Mouse (Mus musculus) E14TG2a.4 (cell line): ENCODE results near the gene Gpm6a.

Source experiments
- CTCF ChIP-seq: conservative IDR thresholded peaks from 2 replicates; pipeline ENCODE4 v1.5.1; 2014; ENCODE audit warnings: low read length
- NANOG ChIP-seq: IDR thresholded peaks from 2 replicates; pipeline ENCODE4 v1.6.1; 2014; ENCODE audit warnings: borderline replicate concordance, low read length, mixed read lengths

GRCm38 (mm10) chr8:55028371-55028770, 73.7 kb downstream of the Gpm6a start:
- TF ChIP-seq CTCF (no peak), NANOG (no peak)
